Mouse (Mus musculus): ENCODE results near the gene Camta2. TPM values are rescaled to one million over a fixed set of nuclear protein-coding genes. Genes with fewer than 3 reads are reported as not detected.

Camta2 gene
- total and polyA plus RNA-seq, 2 experiments from 2014 or later = 8.7 to 10.5 TPM

- H3K9ac ChIP-seq (replicated peaks; ENCODE audit: low read depth, low read length) = no peak overlapping the region
- ATAC-seq (ENCODE audit: insufficient read depth, low read depth) (no peak), DNase-seq (ENCODE audit: low spot score) (no peak)
- WGBS = 58% methylated on average over 7 of the region's 7 CpGs
- no peaks in the 10 kb centered on the region for H3K4me1 ChIP-seq (ENCODE audit: control insufficient read depth, insufficient read depth)
- no peak overlapping the region for H3K4me3 ChIP-seq (ENCODE audit: low read depth, low read length)
- no peaks in the 10 kb centered on the region for H3K9me3 ChIP-seq (replicated peaks; ENCODE audit: control insufficient read depth, low read length)
- H3K27me3 ChIP-seq (ENCODE audit: control insufficient read depth, insufficient read depth, low read length) = no peaks in the 10 kb centered on the region
- H3K27ac ChIP-seq (ENCODE audit: low read depth) = no peak overlapping the region
- H3K36me3 ChIP-seq (replicated peaks; ENCODE audit: control insufficient read depth, insufficient read depth, low read length) = no peaks in the 10 kb centered on the region
- TF ChIP-seq EP300 (IDR thresholded peaks at IDR 0.05; ENCODE audit: low read depth) (no peak), CTCF (IDR thresholded peaks at IDR 0.05; ENCODE audit: low read depth) (no peak)
- H3K4me2 ChIP-seq (ENCODE audit: low read depth, low read length) = no peak overlapping the region
These were observed 57.8 kb downstream of the Camta2 start for GRCm38 (mm10) chr11:70630129-70630528.

- no peak overlapping the region for H3K27ac ChIP-seq (ENCODE audit: low read depth)
- no peaks in the 10 kb centered on the region for H3K9me3 ChIP-seq (replicated peaks; ENCODE audit: control insufficient read depth, low read length)
- no peaks in the 10 kb centered on the region for H3K4me1 ChIP-seq (ENCODE audit: control insufficient read depth, insufficient read depth)
- ATAC-seq (ENCODE audit: insufficient read depth, low read depth) (no peak), DNase-seq (ENCODE audit: low spot score) (peak; percentile 32)
- H3K27me3 ChIP-seq (ENCODE audit: control insufficient read depth, insufficient read depth, low read length) = no peaks in the 10 kb centered on the region
- no peak overlapping the region for H3K9ac ChIP-seq (replicated peaks; ENCODE audit: low read depth, low read length)
- H3K36me3 ChIP-seq (replicated peaks; ENCODE audit: control insufficient read depth, insufficient read depth, low read length) = no peaks in the 10 kb centered on the region
- WGBS = 55% methylated on average over 5 of the region's 5 CpGs
- no peak overlapping the region for H3K4me3 ChIP-seq (ENCODE audit: low read depth, low read length)
- H3K4me2 ChIP-seq (ENCODE audit: low read depth, low read length) = no peak overlapping the region
- TF ChIP-seq EP300 (IDR thresholded peaks at IDR 0.05; ENCODE audit: low read depth) (no peak), CTCF (IDR thresholded peaks at IDR 0.05; ENCODE audit: low read depth) (peak; percentile 52)
These were observed 58.3 kb downstream of the Camta2 start for GRCm38 (mm10) chr11:70629557-70629956.

DNA sequence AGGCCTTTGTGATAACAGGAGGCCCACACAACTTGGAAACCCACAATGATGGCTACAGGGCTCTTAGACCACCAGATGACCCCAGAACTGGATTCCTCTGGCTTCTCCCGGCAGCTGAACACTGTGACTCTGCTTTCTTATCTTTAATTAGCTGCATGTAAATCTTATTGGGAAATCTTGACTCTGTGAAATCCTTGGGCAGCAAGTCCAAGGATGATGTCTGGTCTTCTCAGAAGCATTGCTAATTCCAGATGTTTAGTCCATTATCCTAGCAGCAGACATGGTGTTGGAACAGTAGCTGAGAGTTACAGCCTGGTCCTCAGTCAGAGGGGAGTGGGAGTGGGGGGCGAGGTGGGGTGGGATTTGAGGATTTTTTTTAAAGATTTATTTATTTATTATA lies 59.5 kb downstream of the Camta2 start:
- no peak for TF ChIP-seq EP300 (IDR thresholded peaks at IDR 0.05; ENCODE audit: low read depth)
- TF ChIP-seq CTCF (IDR thresholded peaks at IDR 0.05; ENCODE audit: low read depth) = no peak
- no peak overlapping the region for H3K4me3 ChIP-seq (ENCODE audit: low read depth, low read length)
- H3K9ac ChIP-seq (replicated peaks; ENCODE audit: low read depth, low read length) = no peak overlapping the region
- H3K9me3 ChIP-seq (replicated peaks; ENCODE audit: control insufficient read depth, low read length) = no peaks in the 10 kb centered on the region
- H3K27ac ChIP-seq (ENCODE audit: low read depth) = no peak overlapping the region
- no peaks in the 10 kb centered on the region for H3K4me1 ChIP-seq (ENCODE audit: control insufficient read depth, insufficient read depth)
- H3K4me2 ChIP-seq (ENCODE audit: low read depth, low read length) = no peak overlapping the region
- H3K27me3 ChIP-seq (ENCODE audit: control insufficient read depth, insufficient read depth, low read length) = no peaks in the 10 kb centered on the region
- ATAC-seq (ENCODE audit: insufficient read depth, low read depth) (no peak), DNase-seq (ENCODE audit: low spot score) (no peak)
- WGBS = 57% methylated on average over 2 of the region's 2 CpGs
- no peaks in the 10 kb centered on the region for H3K36me3 ChIP-seq (replicated peaks; ENCODE audit: control insufficient read depth, insufficient read depth, low read length)

DNA sequence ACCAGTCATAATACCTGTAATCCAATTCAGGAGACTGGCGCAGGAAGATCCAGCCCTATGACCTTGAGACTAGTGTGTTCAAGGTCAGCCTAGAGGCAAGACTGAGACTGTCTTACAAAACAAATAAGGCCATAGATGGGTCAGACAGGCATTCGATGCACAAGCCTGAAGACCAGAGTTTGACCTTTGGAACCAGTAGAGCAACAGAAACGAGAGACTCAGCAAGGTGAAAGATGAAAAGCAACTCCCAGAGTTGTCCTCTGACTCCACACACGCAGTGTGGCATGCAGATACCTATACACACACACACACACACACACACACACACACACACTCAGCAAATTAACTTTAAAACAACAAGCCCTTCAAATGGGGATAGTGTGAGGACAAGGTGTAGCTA lies 61.0 kb downstream of the Camta2 start:
- no peaks in the 10 kb centered on the region for H3K36me3 ChIP-seq (replicated peaks; ENCODE audit: control insufficient read depth, insufficient read depth, low read length)
- H3K9ac ChIP-seq (replicated peaks; ENCODE audit: low read depth, low read length) = no peak overlapping the region
- H3K27me3 ChIP-seq (ENCODE audit: control insufficient read depth, insufficient read depth, low read length) = no peaks in the 10 kb centered on the region
- H3K4me2 ChIP-seq (ENCODE audit: low read depth, low read length) = no peak overlapping the region
- no peak overlapping the region for H3K4me3 ChIP-seq (ENCODE audit: low read depth, low read length)
- H3K9me3 ChIP-seq (replicated peaks; ENCODE audit: control insufficient read depth, low read length) = no peaks in the 10 kb centered on the region
- TF ChIP-seq EP300 (IDR thresholded peaks at IDR 0.05; ENCODE audit: low read depth) (no peak), CTCF (IDR thresholded peaks at IDR 0.05; ENCODE audit: low read depth) (no peak)
- WGBS = 67% methylated on average over 4 of the region's 4 CpGs
- ATAC-seq (ENCODE audit: insufficient read depth, low read depth) (no peak), DNase-seq (ENCODE audit: low spot score) (no peak)
- no peak overlapping the region for H3K27ac ChIP-seq (ENCODE audit: low read depth)
- H3K4me1 ChIP-seq (ENCODE audit: control insufficient read depth, insufficient read depth) = no peaks in the 10 kb centered on the region

- DNase-seq (ENCODE audit: low spot score) = no peak
- Histone ChIP-seq H3K9ac (replicated peaks; ENCODE audit: low read depth, low read length) (no peak overlapping the region), H3K9me3 (replicated peaks; ENCODE audit: control insufficient read depth, low read length) (no peaks in the 10 kb centered on the region), H3K36me3 (replicated peaks; ENCODE audit: control insufficient read depth, insufficient read depth, low read length) (no peaks in the 10 kb centered on the region), H3K27me3 (ENCODE audit: control insufficient read depth, insufficient read depth, low read length) (no peaks in the 10 kb centered on the region), H3K4me1 (ENCODE audit: control insufficient read depth, insufficient read depth) (no peaks in the 10 kb centered on the region), H3K4me3 (ENCODE audit: low read depth, low read length) (no peak overlapping the region), H3K27ac (ENCODE audit: low read depth) (no peak overlapping the region), H3K4me2 (ENCODE audit: low read depth, low read length) (no peak overlapping the region)
- no peak for ATAC-seq (ENCODE audit: insufficient read depth, low read depth)
- 46% methylated on average over 4 of the region's 4 CpGs for WGBS
- TF ChIP-seq CTCF (IDR thresholded peaks at IDR 0.05; ENCODE audit: low read depth) (peak; percentile 60), EP300 (IDR thresholded peaks at IDR 0.05; ENCODE audit: low read depth) (no peak)
These were observed 62.4 kb downstream of the Camta2 start for GRCm38 (mm10) chr11:70625473-70625872.

- no peak overlapping the region for H3K9ac ChIP-seq (replicated peaks; ENCODE audit: low read depth, low read length)
- H3K4me1 ChIP-seq (ENCODE audit: control insufficient read depth, insufficient read depth) = no peaks in the 10 kb centered on the region
- H3K27ac ChIP-seq (ENCODE audit: low read depth) = no peak overlapping the region
- no peak for DNase-seq (ENCODE audit: low spot score)
- no peak overlapping the region for H3K4me3 ChIP-seq (ENCODE audit: low read depth, low read length)
- no peaks in the 10 kb centered on the region for H3K27me3 ChIP-seq (ENCODE audit: control insufficient read depth, insufficient read depth, low read length)
- no peak for ATAC-seq (ENCODE audit: insufficient read depth, low read depth)
- no peak overlapping the region for H3K4me2 ChIP-seq (ENCODE audit: low read depth, low read length)
- no peak for TF ChIP-seq EP300 (IDR thresholded peaks at IDR 0.05; ENCODE audit: low read depth)
- peak; percentile 30 for TF ChIP-seq CTCF (IDR thresholded peaks at IDR 0.05; ENCODE audit: low read depth)
- no peaks in the 10 kb centered on the region for H3K9me3 ChIP-seq (replicated peaks; ENCODE audit: control insufficient read depth, low read length)
- 63% methylated on average over 10 of the region's 10 CpGs for WGBS
- H3K36me3 ChIP-seq (replicated peaks; ENCODE audit: control insufficient read depth, insufficient read depth, low read length) = no peaks in the 10 kb centered on the region
These were observed 64.7 kb downstream of the Camta2 start for GRCm38 (mm10) chr11:70623053-70623742.
